Comparison of ENCODE assay signal across 7 mouse cellular contexts in genomic region chr5:33297164-33297563, GRCm38 (mm10). TPM values are rescaled to one million over a fixed set of nuclear protein-coding genes. Genes with fewer than 3 reads are reported as not detected.
DNase-seq lines count a peak whose midpoint lies in the region; ATAC-seq and TF ChIP-seq lines count a peak whose summit lies in the region.

No protein-coding gene starts in this region.

- H3K27me3 ChIP-seq in MEL (ENCODE audit: control insufficient read depth in 1 of 2, insufficient read depth in 2 of 2, low read length in 2 of 2), result peaks cover 0 to 3% of the 10 kb centered on the region in 2 experiments; a peak in 3 of 4 replicates
- H3K27me3 ChIP-seq in midbrain, embryonic 11.5 days (ENCODE audit: control insufficient read depth, insufficient read depth, low read length), result no peaks in the 10 kb centered on the region

- 77% methylated on average over 6 of the region's 6 CpGs for WGBS in midbrain, embryonic 11.5 days

- DNase-seq in gastrocnemius, postnatal 10 days, result peak; percentile 13
- DNase-seq in gastrocnemius, postnatal 36 days, result no peak
- DNase-seq in A20 (ENCODE audit: low read depth, low spot score), result peak; percentile 53
- DNase-seq in MEL (ENCODE audit: low read depth, low spot score), result peak; percentile 74
- peak; percentile 25 to 44 for DNase-seq in kidney, postnatal 4 days
- no peak for DNase-seq in midbrain, embryonic 11.5 days (ENCODE audit: low spot score, missing footprints)
- DNase-seq in frontal cortex, postnatal 10 days (ENCODE audit: low spot score in 2 of 2), result no peak

- no peaks in the 10 kb centered on the region for H3K79me2 ChIP-seq in MEL (ENCODE audit: control insufficient read depth, insufficient read depth, low read length, poor library complexity)

- peak; percentile 70 to 85 (median 83) for TF ChIP-seq CTCF in MEL (IDR thresholded peaks at IDR 0.05 in 2 of 3, conservative IDR thresholded peaks at IDR 0.05 in 1 of 3; ENCODE audit: control insufficient read depth in 1 of 3, insufficient read depth in 1 of 3, low read depth in 2 of 3, low read length in 3 of 3, poor library complexity in 1 of 3, severe bottlenecking in 1 of 3)

- peaks cover 0 to 7% of the 10 kb centered on the region in 2 experiments; a peak in 2 of 4 replicates for H3K36me3 ChIP-seq in MEL (ENCODE audit: control insufficient read depth in 1 of 2, insufficient read depth in 2 of 2, low read length in 2 of 2)
- H3K36me3 ChIP-seq in midbrain, embryonic 11.5 days (ENCODE audit: control insufficient read depth, insufficient read depth, low read length), result no peaks in the 10 kb centered on the region

- no peaks in the 10 kb centered on the region for H3K9me3 ChIP-seq in MEL (replicated peaks; ENCODE audit: insufficient read depth, low read length)
- H3K9me3 ChIP-seq in midbrain, embryonic 11.5 days (ENCODE audit: control insufficient read depth, low read length), result no peaks in the 10 kb centered on the region

- no peak overlapping the region for H3K4me2 ChIP-seq in midbrain, embryonic 11.5 days

- H3K27ac ChIP-seq in MEL (ENCODE audit: control insufficient read depth, low read depth, low read length), result no peak overlapping the region
- no peak overlapping the region for H3K27ac ChIP-seq in midbrain, embryonic 11.5 days (ENCODE audit: low read depth, low read length)

- TF ChIP-seq EP300 in MEL (IDR thresholded peaks at IDR 0.05; ENCODE audit: low read depth in 1 of 2, low read length in 2 of 2), result no peak

- H3K4me1 ChIP-seq in MEL (ENCODE audit: control insufficient read depth in 1 of 2, insufficient read depth in 2 of 2, low read length in 2 of 2), result peaks cover 6 to 15% of the 10 kb centered on the region in 2 experiments
- H3K4me1 ChIP-seq in midbrain, embryonic 11.5 days (ENCODE audit: control insufficient read depth, insufficient read depth, low read length), result no peaks in the 10 kb centered on the region

- no peak for ATAC-seq in midbrain, embryonic 11.5 days (ENCODE audit: low FRiP score)

- no peak overlapping the region for H3K9ac ChIP-seq in MEL (ENCODE audit: control insufficient read depth, low read depth, low read length, poor library complexity, severe bottlenecking)
- no peak overlapping the region for H3K9ac ChIP-seq in midbrain, embryonic 11.5 days (ENCODE audit: low read length)

- H3K4me3 ChIP-seq in MEL (ENCODE audit: control insufficient read depth in 1 of 2, insufficient read depth in 1 of 2, low read depth in 2 of 2, low read length in 2 of 2), result no peak overlapping the region
- H3K4me3 ChIP-seq in midbrain, embryonic 11.5 days (ENCODE audit: low read depth, low read length), result no peak overlapping the region

- no peak for TF ChIP-seq POLR2A in MEL (IDR thresholded peaks at IDR 0.05; ENCODE audit: control insufficient read depth in 1 of 2, insufficient read depth in 1 of 2, low read depth in 1 of 2, low read length in 2 of 2, poor library complexity in 1 of 2)

- peak; percentile 82 for TF ChIP-seq RAD21 in MEL (IDR thresholded peaks at IDR 0.05; ENCODE audit: low read depth, low read length)

- intact Hi-C loops in gastrocnemius, postnatal 36 days (cut with DNase I), result loop anchor here (5.0 kb wide), 1 partner anchor 95 kb away; no protein-coding TSS in a partner anchor

TF ChIP-seq in MEL, 35 proteins besides CTCF, POLR2A, EP300 and RAD21:
- no peak for TF ChIP-seq MXI1 (IDR thresholded peaks at IDR 0.05; ENCODE audit: low read depth, low read length)
- TF ChIP-seq POLR2AphosphoS2 (IDR thresholded peaks at IDR 0.05; ENCODE audit: low read length), result no peak
- peak; percentile 90 for TF ChIP-seq SMC3 (IDR thresholded peaks at IDR 0.05; ENCODE audit: low read depth, low read length)
- peak; percentile 89 for TF ChIP-seq ZC3H11A (IDR thresholded peaks at IDR 0.05; ENCODE audit: low read depth, low read length)
- TF ChIP-seq RCOR1 (IDR thresholded peaks at IDR 0.05; ENCODE audit: low read depth, low read length), result no peak

RNA-seq across cellular contexts. Expression of gene Ctbp1, which starts 22.4 kb away (rescaled TPM):
- total RNA-seq in gastrocnemius, postnatal 10 days (2021), result 100 to 1,000 TPM; 206 to 216 TPM
- 100 to 1,000 TPM; 202 to 219 TPM for total RNA-seq in gastrocnemius, postnatal 36 days (2021)
- total RNA-seq in MEL (2012; rRNA removed), result 413 and 443 TPM in 2 replicates
- polyA plus RNA-seq in MEL (2012; ENCODE audit: insufficient read depth in 1 of 2, insufficient read length in 2 of 2, low read depth in 1 of 2, low replicate concordance in 2 of 2, missing spikeins in 1 of 2), result 100 to 1,000 TPM; 353 to 595 TPM
- polyA plus RNA-seq in midbrain, embryonic 11.5 days (2014; fragmentation: Nextera tagmentation; extraction: Ambion mirVana), result 487 and 546 TPM in 2 replicates

RNA-seq across cellular contexts. Expression of gene Maea, which starts 38.1 kb away (rescaled TPM):
- 10 to 100 TPM; 75.7 to 77.0 TPM for total RNA-seq in gastrocnemius, postnatal 10 days (2021)
- total RNA-seq in gastrocnemius, postnatal 36 days (2021), result 10 to 100 TPM; 57.8 to 62.5 TPM
- 140 and 151 TPM in 2 replicates for total RNA-seq in MEL (2012; rRNA removed)
- polyA plus RNA-seq in MEL (2012; ENCODE audit: insufficient read depth in 1 of 2, insufficient read length in 2 of 2, low read depth in 1 of 2, low replicate concordance in 2 of 2, missing spikeins in 1 of 2), result 100 to 1,000 TPM in 1 of 2 experiments, not detected in 1; 224 TPM
- polyA plus RNA-seq in midbrain, embryonic 11.5 days (2014; fragmentation: Nextera tagmentation; extraction: Ambion mirVana), result 149 and 157 TPM in 2 replicates

Comparison
In these comparisons a context has a peak if more than half of its experiments do, and no peak if none do; other contexts are left out.
1. DNase-seq: peak in gastrocnemius, postnatal 10 days (single experiment), A20 (single experiment), MEL (single experiment) and kidney, postnatal 4 days (2 of 2); none in gastrocnemius, postnatal 36 days (0 of 2), midbrain, embryonic 11.5 days (single experiment) and frontal cortex, postnatal 10 days (0 of 2).